In the genomic region with DNA sequence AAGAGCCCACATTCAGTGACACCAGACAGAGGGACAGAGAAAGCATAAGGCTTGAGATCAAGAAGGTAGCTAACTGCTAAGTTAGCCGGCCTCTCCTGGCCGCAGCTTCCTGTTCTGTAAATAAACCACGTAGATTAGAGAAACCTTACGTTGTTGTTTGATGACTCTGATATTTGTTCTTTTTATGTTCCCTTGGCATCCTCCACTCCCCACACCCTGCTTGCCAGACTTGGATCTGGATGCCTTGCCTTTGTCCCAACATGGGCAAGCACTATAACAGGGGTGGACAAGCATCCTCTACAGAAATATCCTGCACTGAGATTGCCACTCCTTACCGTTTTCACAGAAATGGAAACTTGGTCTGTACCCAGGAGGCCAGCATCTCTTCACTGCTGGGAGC, we compare ENCODE assay signal across 15 mouse cellular contexts.
DNase-seq lines count a peak whose midpoint lies in the region; ATAC-seq lines count a peak whose summit lies in the region.
"Had no signal": no experiment of that assay in that cellular context is flagged by ENCODE, and none has a peak within 500 bp of the region (broad histone marks: within the 10 kb centered on the region; RNA-seq: fewer than 3 reads in every experiment).

No protein-coding gene starts in this region.

- peak; percentile 48 to 65 for DNase-seq in CD8-positive naive resting alpha-beta T cell, adult 2 months (ENCODE audit: low read depth in 2 of 2, low spot score in 2 of 2)
- DNase-seq in lung, postnatal 4 days = peak; percentile 27 to 35
- no peak for DNase-seq in adrenal gland, postnatal 4 days (ENCODE audit: low spot score in 2 of 2)
- no peak for DNase-seq in testis, postnatal 10 days (ENCODE audit: low spot score)
- DNase-seq: adrenal gland, postnatal 25 days; heart, adult 18-20 months had no signal

- H3K27ac ChIP-seq in liver, embryonic 16.5 days (ENCODE audit: low read length) = 0 out of 2 replicates have a peak overlapping the region, but pooled peaks have one; percentile 5
- H3K27ac ChIP-seq in liver, embryonic 12.5 days = no peak overlapping the region
- H3K27ac ChIP-seq: hindbrain, embryonic 15.5 days; kidney, postnatal 0 days; limb, embryonic 10.5 days; liver, embryonic 15.5 days; midbrain, embryonic 12.5 days; neural tube, embryonic 12.5 days had no signal

- no peak for ATAC-seq in liver, embryonic 16.5 days (ENCODE audit: low read depth)
- no peak for ATAC-seq in liver, embryonic 12.5 days
- peak; percentile 25; the same call in 1 of the 2 replicates for ATAC-seq in granulocyte monocyte progenitor cell, adult 5-6 weeks (replicated peaks; ENCODE audit: poor library complexity, severe bottlenecking)

- no peaks in the 10 kb centered on the region for H3K36me3 ChIP-seq in liver, embryonic 16.5 days (ENCODE audit: control insufficient read depth, insufficient read depth)
- H3K36me3 ChIP-seq in liver, embryonic 12.5 days = no peaks in the 10 kb centered on the region
- H3K36me3 ChIP-seq: hindbrain, embryonic 15.5 days; limb, embryonic 10.5 days; liver, embryonic 15.5 days; midbrain, embryonic 12.5 days; neural tube, embryonic 12.5 days had no signal

- no peaks in the 10 kb centered on the region for H3K27me3 ChIP-seq in liver, embryonic 16.5 days (ENCODE audit: control insufficient read depth, insufficient read depth, low read depth, low read length)
- peaks cover 18% of the 10 kb centered on the region for H3K27me3 ChIP-seq in liver, embryonic 12.5 days (replicated peaks)
- H3K27me3 ChIP-seq: hindbrain, embryonic 15.5 days; midbrain, embryonic 12.5 days; neural tube, embryonic 12.5 days had no signal

- H3K4me3 ChIP-seq in liver, embryonic 16.5 days (ENCODE audit: low read depth, low read length) = no peak overlapping the region
- H3K4me3 ChIP-seq in liver, embryonic 12.5 days = no peak overlapping the region
- H3K4me3 ChIP-seq: hindbrain, embryonic 15.5 days; limb, embryonic 10.5 days; liver, embryonic 15.5 days; midbrain, embryonic 12.5 days; neural tube, embryonic 12.5 days had no signal

- 19% methylated on average over 5 of the region's 5 CpGs for WGBS in liver, embryonic 16.5 days (ENCODE audit: insufficient replicate concordance)
- 25% methylated on average over 5 of the region's 5 CpGs for WGBS in liver, embryonic 12.5 days (ENCODE audit: insufficient replicate concordance)

- no peaks in the 10 kb centered on the region for H3K4me1 ChIP-seq in liver, embryonic 16.5 days (ENCODE audit: control insufficient read depth, low read depth, low read length)
- H3K4me1 ChIP-seq in liver, embryonic 12.5 days = no peaks in the 10 kb centered on the region
- H3K4me1 ChIP-seq: hindbrain, embryonic 15.5 days; limb, embryonic 10.5 days; midbrain, embryonic 12.5 days; neural tube, embryonic 12.5 days had no signal

- no peak overlapping the region for H3K9ac ChIP-seq in liver, embryonic 16.5 days (ENCODE audit: low read depth, low read length)
- no peak overlapping the region for H3K9ac ChIP-seq in liver, embryonic 12.5 days
- H3K9ac ChIP-seq: hindbrain, embryonic 15.5 days; liver, embryonic 15.5 days; midbrain, embryonic 12.5 days; neural tube, embryonic 12.5 days had no signal

- no peaks in the 10 kb centered on the region for H3K9me3 ChIP-seq in liver, embryonic 16.5 days (replicated peaks; ENCODE audit: control insufficient read depth, low read length)
- H3K9me3 ChIP-seq in liver, embryonic 12.5 days (replicated peaks) = no peaks in the 10 kb centered on the region
- H3K9me3 ChIP-seq: hindbrain, embryonic 15.5 days; limb, embryonic 10.5 days; liver, embryonic 15.5 days; midbrain, embryonic 12.5 days; neural tube, embryonic 12.5 days had no signal

- H3K4me2 ChIP-seq in liver, embryonic 16.5 days (ENCODE audit: low read depth, low read length) = no peak overlapping the region
- no peak overlapping the region for H3K4me2 ChIP-seq in liver, embryonic 12.5 days
- H3K4me2 ChIP-seq: hindbrain, embryonic 15.5 days; liver, embryonic 15.5 days; midbrain, embryonic 12.5 days; neural tube, embryonic 12.5 days had no signal

Comparison
In these comparisons a context has a peak if more than half of its experiments do, and no peak if none do; other contexts are left out.
1. DNase-seq: peak in CD8-positive naive resting alpha-beta T cell, adult 2 months (2 of 2) and lung, postnatal 4 days (2 of 2); none in adrenal gland, postnatal 4 days (0 of 2) and testis, postnatal 10 days (single experiment).